Mouse (Mus musculus): ENCODE measurements around the gene Olfr693. TPM values are rescaled to one million over a fixed set of nuclear protein-coding genes. Genes with fewer than 3 reads are reported as not detected.

Olfr693 gene
- polyA plus RNA-seq, 1 experiment from 2014 or later: not detected

Other genes with a start within 250 kb of the Olfr693 start
- not detected in 2 replicates for gene Olfr694, start 11.2 kb upstream of the Olfr693 start, polyA plus RNA-seq (2014; fragmentation: Nextera tagmentation; extraction: Ambion mirVana)
- gene Olfr695, start 35.8 kb upstream of the Olfr693 start, polyA plus RNA-seq (2014; fragmentation: Nextera tagmentation; extraction: Ambion mirVana): not detected in 2 replicates
- not detected in 2 replicates for gene Olfr697, start 61.9 kb upstream of the Olfr693 start, polyA plus RNA-seq (2014; fragmentation: Nextera tagmentation; extraction: Ambion mirVana)
- not detected in 2 replicates for gene Olfr698, start 74.8 kb upstream of the Olfr693 start, polyA plus RNA-seq (2014; fragmentation: Nextera tagmentation; extraction: Ambion mirVana)
- not detected in 2 replicates for gene Olfr699, start 112.6 kb upstream of the Olfr693 start, polyA plus RNA-seq (2014; fragmentation: Nextera tagmentation; extraction: Ambion mirVana)
- not detected in 2 replicates for gene Olfr700, start 128.2 kb upstream of the Olfr693 start, polyA plus RNA-seq (2014; fragmentation: Nextera tagmentation; extraction: Ambion mirVana)
- gene Olfr701, start 133.5 kb upstream of the Olfr693 start, polyA plus RNA-seq (2014; fragmentation: Nextera tagmentation; extraction: Ambion mirVana): not detected in 2 replicates
- gene Olfr702, start 153.3 kb upstream of the Olfr693 start, polyA plus RNA-seq (2014; fragmentation: Nextera tagmentation; extraction: Ambion mirVana): not detected in 2 replicates
- not detected in 2 replicates for gene Olfr703, start 162.8 kb upstream of the Olfr693 start, polyA plus RNA-seq (2014; fragmentation: Nextera tagmentation; extraction: Ambion mirVana)
- gene Olfr704, start 182.6 kb upstream of the Olfr693 start, polyA plus RNA-seq (2014; fragmentation: Nextera tagmentation; extraction: Ambion mirVana): not detected in 2 replicates
- gene Olfr705, start 196.3 kb upstream of the Olfr693 start, polyA plus RNA-seq (2014; fragmentation: Nextera tagmentation; extraction: Ambion mirVana): not detected in 2 replicates
- gene Olfr706, start 207.6 kb upstream of the Olfr693 start, polyA plus RNA-seq (2014; fragmentation: Nextera tagmentation; extraction: Ambion mirVana): not detected in 2 replicates
- gene Olfr707, start 220.7 kb upstream of the Olfr693 start, polyA plus RNA-seq (2014; fragmentation: Nextera tagmentation; extraction: Ambion mirVana): not detected in 2 replicates
- gene Olfr1532-ps1, start 227.4 kb upstream of the Olfr693 start, polyA plus RNA-seq (2014; fragmentation: Nextera tagmentation; extraction: Ambion mirVana): not detected in 2 replicates